Mouse (Mus musculus) forebrain, embryonic 10.5 days (tissue): ENCODE measurements at regions not wholly inside any gene's neighbourhood (a gene's known extent, or its start where the extent isn't known, plus 50 kb on each side); places are given as distances from the start of the nearest gene placed in this dataset.

ENCODE experiments used
- DNase-seq: peaks from one replicate; pipeline ENCODE4 v3.0.0-alpha.2; 2017; ENCODE audit warnings: low spot score; ENCODE audit errors: extremely low spot score
- H3K27ac ChIP-seq: fragments of 300-500 bp; sonication (generic); 2 replicates; pipeline ENCODE4 v1.5.1; 2016; ENCODE audit warnings: mild to moderate bottlenecking
- H3K27me3 ChIP-seq: fragments of 300-500 bp; sonication (generic); 2 replicates; pipeline ENCODE4 v1.6.1; 2016; ENCODE audit warnings: mild to moderate bottlenecking; ENCODE audit not compliant: poor library complexity, severe bottlenecking
- H3K36me3 ChIP-seq: fragments of 300-500 bp; sonication (generic); replicated peaks from 2 replicates; pipeline ENCODE4 v1.6.1; 2016; ENCODE audit warnings: mild to moderate bottlenecking, moderate library complexity
- H3K4me1 ChIP-seq: fragments of 300-500 bp; sonication (generic); 2 replicates; pipeline ENCODE4 v1.6.1; 2016
- H3K4me3 ChIP-seq: fragments of 300-500 bp; sonication (generic); 2 replicates; pipeline ENCODE4 v1.5.1; 2016; ENCODE audit warnings: mild to moderate bottlenecking, moderate library complexity
- H3K9me3 ChIP-seq: fragments of 300-500 bp; sonication (generic); 2 replicates; pipeline ENCODE4 v1.6.1; 2016; ENCODE audit warnings: mild to moderate bottlenecking, moderate library complexity
- WGBS: fragments of 180-500 bp; shearing (Covaris S2); methylation state at CpG from one replicate; pipeline ENCODE4 v1.1.7; 2016; 5-methylcytosine and 5-hydroxymethylcytosine counted together

DNA sequence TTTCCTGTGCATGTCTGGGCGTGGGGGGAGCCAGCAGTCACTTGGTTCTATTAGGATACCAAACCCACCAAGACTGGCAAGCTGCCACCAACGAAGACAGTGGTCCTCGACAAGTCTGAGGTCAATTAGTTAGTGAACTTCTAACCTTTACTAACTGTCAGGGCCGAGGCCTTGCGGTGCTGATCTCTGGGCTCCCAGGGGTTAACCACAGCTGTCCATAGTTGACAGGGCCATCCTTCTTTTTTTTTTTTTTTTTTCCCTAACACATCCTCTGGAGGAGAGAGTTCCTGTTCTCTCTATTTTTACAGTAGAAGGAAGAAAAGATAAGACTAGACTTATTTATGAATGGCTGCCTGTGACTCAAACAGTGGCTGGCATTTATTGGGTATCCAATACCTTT, 663.5 kb downstream of the Slc22a22 start:
- Histone ChIP-seq H3K9me3 (no peaks in the 10 kb centered on the region), H3K4me1 (peaks cover 35% of the 10 kb centered on the region), H3K36me3 (no peaks in the 10 kb centered on the region), H3K27me3 (peaks cover 16% of the 10 kb centered on the region), H3K27ac (no peak overlapping the region), H3K4me3 (no peak overlapping the region)
- DNase-seq = no peak
- WGBS = 56% methylated on average over 5 of the region's 5 CpGs

DNA sequence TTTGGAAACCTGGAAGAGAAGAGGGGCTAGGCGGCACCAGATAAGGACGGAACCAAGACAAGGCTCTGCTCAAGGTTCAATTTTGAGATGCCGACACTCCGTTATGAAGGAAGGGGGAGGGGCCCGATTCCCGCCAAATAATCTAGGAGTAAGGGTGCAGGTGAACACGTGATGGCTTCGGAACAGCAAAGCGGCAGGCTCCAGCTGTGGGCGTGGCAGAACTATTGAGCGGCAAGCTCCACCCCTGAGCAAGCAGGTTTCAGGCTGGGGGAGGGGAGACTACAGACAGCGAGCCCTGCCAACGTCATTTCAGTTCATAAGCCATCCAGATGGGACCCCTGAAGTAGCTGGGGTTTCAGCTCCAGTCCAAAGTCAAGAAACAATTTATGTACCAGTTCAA, 667.3 kb downstream of the Slc22a22 start:
- Histone ChIP-seq H3K36me3 (no peaks in the 10 kb centered on the region), H3K27ac (no peak overlapping the region), H3K27me3 (peaks cover 5% of the 10 kb centered on the region), H3K9me3 (no peaks in the 10 kb centered on the region), H3K4me1 (peaks cover 20% of the 10 kb centered on the region), H3K4me3 (peak overlapping the region; percentile 19; the same call in 1 of the 2 replicates)
- 44% methylated on average over 13 of the region's 13 CpGs for WGBS
- peak; percentile 18 for DNase-seq

DNA sequence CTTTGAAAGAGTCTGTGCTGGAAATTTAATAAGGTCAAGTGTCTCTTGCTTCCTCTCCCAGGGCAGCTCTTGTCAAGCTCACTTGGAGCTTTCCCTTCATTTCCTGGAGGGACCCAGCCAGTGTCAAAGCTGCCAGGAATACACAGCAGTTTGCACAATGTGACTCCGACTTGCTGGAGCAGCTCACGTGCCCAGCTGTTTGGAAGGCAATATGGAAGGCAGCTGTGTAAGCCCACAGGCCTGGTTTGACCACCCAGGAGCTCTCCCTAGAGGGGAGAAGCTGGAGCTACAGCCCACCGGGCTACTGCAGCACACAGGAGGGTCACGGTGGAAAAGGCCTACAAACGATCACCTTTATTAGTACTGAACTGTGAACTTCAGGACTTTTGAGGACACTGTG, 669.8 kb downstream of the Slc22a22 start:
- no peak overlapping the region for H3K4me3 ChIP-seq
- no peak overlapping the region for H3K27ac ChIP-seq
- H3K4me1 ChIP-seq = peaks cover 8% of the 10 kb centered on the region
- H3K36me3 ChIP-seq = no peaks in the 10 kb centered on the region
- peak; percentile 22 for DNase-seq
- 65% methylated on average over 5 of the region's 5 CpGs for WGBS
- H3K9me3 ChIP-seq = no peaks in the 10 kb centered on the region
- H3K27me3 ChIP-seq = no peaks in the 10 kb centered on the region

GRCm38 (mm10) chr15:56801933-56802332, 675.5 kb downstream of the Slc22a22 start:
- Histone ChIP-seq H3K27ac (no peak overlapping the region), H3K4me3 (no peak overlapping the region), H3K9me3 (no peaks in the 10 kb centered on the region), H3K36me3 (no peaks in the 10 kb centered on the region), H3K27me3 (no peaks in the 10 kb centered on the region), H3K4me1 (no peaks in the 10 kb centered on the region)
- no peak for DNase-seq
- 96% methylated on average over 2 of the region's 2 CpGs for WGBS

GRCm38 (mm10) chr15:56775431-56775830, 702.0 kb downstream of the Slc22a22 start:
- WGBS = 86% methylated on average over 5 of the region's 5 CpGs
- H3K4me1 ChIP-seq = no peaks in the 10 kb centered on the region
- no peak overlapping the region for H3K27ac ChIP-seq
- DNase-seq = no peak
- no peaks in the 10 kb centered on the region for H3K9me3 ChIP-seq
- no peaks in the 10 kb centered on the region for H3K27me3 ChIP-seq
- no peaks in the 10 kb centered on the region for H3K36me3 ChIP-seq
- no peak overlapping the region for H3K4me3 ChIP-seq

DNA sequence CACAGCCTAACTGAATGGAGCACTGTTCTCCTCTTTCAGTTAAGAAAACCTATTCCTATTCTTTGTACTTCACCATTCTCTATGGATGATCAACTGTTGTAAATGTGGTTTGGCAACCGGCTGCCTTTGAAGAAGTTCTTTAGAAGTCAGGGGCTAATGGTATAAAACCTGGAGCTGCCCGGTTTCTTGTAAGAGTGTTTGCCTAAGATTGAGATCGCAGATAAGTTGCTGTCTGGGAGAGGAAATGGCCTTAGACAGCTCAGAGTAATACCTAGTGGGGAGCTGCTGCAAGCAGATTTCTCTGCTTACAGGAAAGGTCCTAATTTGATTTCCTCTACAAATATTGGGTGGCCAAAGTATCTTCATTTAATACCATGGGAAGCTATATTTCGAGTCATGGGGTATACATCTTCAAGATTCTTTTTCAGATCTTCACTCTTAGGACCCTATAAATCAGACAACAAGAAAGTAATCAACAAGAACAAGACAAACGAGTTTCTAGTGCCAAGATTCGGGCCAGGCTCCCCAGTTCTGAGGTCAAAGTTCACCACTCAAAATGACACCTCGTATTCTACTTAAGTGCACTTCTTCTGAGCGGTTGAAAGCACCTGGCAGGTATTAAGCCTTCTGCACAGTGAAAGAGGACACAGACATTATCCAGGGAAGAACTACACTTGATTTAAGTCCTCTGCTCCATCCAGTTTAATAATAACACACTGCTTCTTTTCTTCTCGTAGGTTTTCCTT, 702.6 kb downstream of the Slc22a22 start:
- Histone ChIP-seq H3K27me3 (no peaks in the 10 kb centered on the region), H3K9me3 (no peaks in the 10 kb centered on the region), H3K36me3 (no peaks in the 10 kb centered on the region), H3K4me1 (no peaks in the 10 kb centered on the region), H3K4me3 (no peak overlapping the region), H3K27ac (no peak overlapping the region)
- no peak for DNase-seq
- 73% methylated on average over 9 of the region's 9 CpGs for WGBS

GRCm38 (mm10) chr15:56766356-56766755, 711.1 kb downstream of the Slc22a22 start:
- DNase-seq = no peak
- H3K4me3 ChIP-seq = no peak overlapping the region
- 66% methylated on average over 6 of the region's 6 CpGs for WGBS

GRCm38 (mm10) chr15:56764957-56765482, 712.4 kb downstream of the Slc22a22 start:
- H3K27me3 ChIP-seq = no peaks in the 10 kb centered on the region
- H3K9me3 ChIP-seq = no peaks in the 10 kb centered on the region
- no peak overlapping the region for H3K27ac ChIP-seq
- no peak for DNase-seq
- H3K4me1 ChIP-seq = peaks cover 10% of the 10 kb centered on the region
- WGBS = 42% methylated on average over 9 of the region's 9 CpGs
- H3K36me3 ChIP-seq = no peaks in the 10 kb centered on the region
- no peak overlapping the region for H3K4me3 ChIP-seq

More at GRCm38 (mm10) chr15:56766356-56766755, 711.1 kb downstream of the Slc22a22 start:
- H3K27ac ChIP-seq = no peak overlapping the region
- no peaks in the 10 kb centered on the region for H3K9me3 ChIP-seq
- H3K27me3 ChIP-seq = no peaks in the 10 kb centered on the region
- no peaks in the 10 kb centered on the region for H3K36me3 ChIP-seq
- H3K4me1 ChIP-seq = peaks cover 10% of the 10 kb centered on the region

GRCm38 (mm10) chr15:56764019-56764418, 713.4 kb downstream of the Slc22a22 start:
- H3K27ac ChIP-seq = no peak overlapping the region
- WGBS = 75% methylated on average over 5 of the region's 5 CpGs
- no peak for DNase-seq
- peaks cover 10% of the 10 kb centered on the region for H3K4me1 ChIP-seq
- H3K4me3 ChIP-seq = no peak overlapping the region
- H3K27me3 ChIP-seq = no peaks in the 10 kb centered on the region
- H3K36me3 ChIP-seq = no peaks in the 10 kb centered on the region
- no peaks in the 10 kb centered on the region for H3K9me3 ChIP-seq

- Histone ChIP-seq H3K4me3 (no peak overlapping the region), H3K27ac (no peak overlapping the region), H3K4me1 (peaks cover 22% of the 10 kb centered on the region), H3K36me3 (no peaks in the 10 kb centered on the region), H3K27me3 (no peaks in the 10 kb centered on the region), H3K9me3 (no peaks in the 10 kb centered on the region)
- DNase-seq = no peak
- 78% methylated on average over 1 of the region's 1 CpGs for WGBS
These were observed 730.7 kb downstream of the Slc22a22 start for GRCm38 (mm10) chr15:56746698-56747097.

- WGBS = 25% methylated on average over 4 of the region's 4 CpGs
- H3K4me1 ChIP-seq = peaks cover 22% of the 10 kb centered on the region
- no peaks in the 10 kb centered on the region for H3K9me3 ChIP-seq
- no peak overlapping the region for H3K4me3 ChIP-seq
- no peaks in the 10 kb centered on the region for H3K27me3 ChIP-seq
- DNase-seq = no peak
- no peak overlapping the region for H3K27ac ChIP-seq
- no peaks in the 10 kb centered on the region for H3K36me3 ChIP-seq
These were observed 732.5 kb downstream of the Slc22a22 start for GRCm38 (mm10) chr15:56744915-56745314.
